Mouse (Mus musculus) G1E (cell line): Measurements from ENCODE around the gene Sgcg.

Experiments
- CTCF ChIP-seq: IDR thresholded peaks from 2 replicates; pipeline ENCODE4 v1.5.1; 2012; ENCODE audit warnings: low read depth, low read length, inconsistent platforms, mixed read lengths
- POLR2AphosphoS5 ChIP-seq: IDR thresholded peaks from 2 replicates; pipeline ENCODE4 v1.6.1; 2012; ENCODE audit warnings: low read depth, low read length, inconsistent platforms; ENCODE audit not compliant: insufficient replicate concordance
- TAL1 ChIP-seq: conservative IDR thresholded peaks from 2 replicates; pipeline ENCODE4 v1.6.1; 2012; ENCODE audit warnings: low read depth, low read length, inconsistent platforms, mixed read lengths

DNA sequence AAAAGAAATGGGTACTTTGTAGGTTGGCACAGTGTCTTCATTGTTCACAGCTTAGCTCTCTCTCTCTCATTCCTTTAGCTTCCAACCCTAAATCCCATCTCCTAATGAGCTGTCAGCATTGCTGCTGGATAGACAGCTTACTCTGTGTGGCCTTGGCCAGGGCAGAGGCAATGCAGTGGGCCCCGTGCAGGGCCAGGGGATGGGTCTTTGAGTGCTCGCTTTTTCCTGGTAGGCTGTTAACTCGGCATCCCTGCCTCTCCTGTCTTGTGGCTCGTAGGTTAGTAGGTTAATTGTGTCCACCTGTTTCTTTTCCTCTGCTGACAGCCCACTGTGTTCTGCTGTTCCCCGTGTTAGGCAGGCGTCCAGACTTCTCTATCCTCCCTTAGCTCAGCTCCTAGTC, 35.8 kb downstream of the Sgcg start:
- TF ChIP-seq CTCF: no peak
- no peak for TF ChIP-seq POLR2AphosphoS5
- no peak for TF ChIP-seq TAL1
